Mouse (Mus musculus) cerebellum, postnatal 36 days (tissue): ENCODE results near the gene Olfr1532-ps1.
"Not testable (repeated sequence)": the region's sequence is repeated elsewhere in the genome, so short reads cannot be mapped to it uniquely, and the experiment has no call there.

ENCODE experiments used
- DNase-seq, 2 experiments: peaks; one replicate each; pipeline ENCODE4 v3.0.0; 2021 to 2022; ENCODE audit warnings: mixed read lengths in 2 of 2

Gene Olfr1532-ps1

GRCm38 (mm10) chr7:106907676-106908075 lies at the start of gene Olfr1532-ps1:
Olfr1532-ps1 (plus strand) TSS chr7:106908001.
- DNase-seq = no peak

- DNase-seq = no peak
Measured at GRCm38 (mm10) chr7:106862885-106863284, 44.9 kb upstream of the Olfr1532-ps1 start, which contains the start of gene Olfr704. Olfr704 (plus strand) TSS chr7:106863185.

GRCm38 (mm10) chr7:106876791-106877190 lies 31.0 kb upstream of the Olfr1532-ps1 start, which contains the start of gene Olfr705:
Olfr705 (minus strand) TSS chr7:106876891.
- DNase-seq = no peak

- DNase-seq = no peak
Measured at GRCm38 (mm10) chr7:106888062-106888461, 19.7 kb upstream of the Olfr1532-ps1 start, which contains the start of gene Olfr706. Olfr706 (minus strand) TSS chr7:106888162.

- not testable (repeated sequence) for DNase-seq
Measured at GRCm38 (mm10) chr7:106901141-106901540, 6.7 kb upstream of the Olfr1532-ps1 start, which contains the start of gene Olfr707. Olfr707 (minus strand) TSS chr7:106901241.

GRCm38 (mm10) chr7:106920961-106921360 lies 13.2 kb downstream of the Olfr1532-ps1 start:
- DNase-seq = not testable (repeated sequence)

GRCm38 (mm10) chr7:106932119-106932518 lies 24.3 kb downstream of the Olfr1532-ps1 start, which contains the start of gene Olfr709-ps1:
Olfr709-ps1 (minus strand) TSS chr7:106932219.
- no peak for DNase-seq

- no peak for DNase-seq
Measured at GRCm38 (mm10) chr7:106948212-106948611, 40.4 kb downstream of the Olfr1532-ps1 start, which contains the start of gene Olfr710. Olfr710 (minus strand) TSS chr7:106948312.

GRCm38 (mm10) chr7:106963837-106964236 lies 56.0 kb downstream of the Olfr1532-ps1 start, which contains the start of gene Olfr6:
Olfr6 (minus strand) TSS chr7:106963937.
- no peak for DNase-seq
